Mouse (Mus musculus): ENCODE measurements around the gene Dicer1.

- TF ChIP-seq CTCF (IDR thresholded peaks at IDR 0.05; ENCODE audit: control insufficient read depth, insufficient read depth, insufficient read length) (no peak), MYOG (IDR thresholded peaks at IDR 0.05; ENCODE audit: control insufficient read depth, extremely low read depth, insufficient read length) (no peak), MYOD1 (IDR thresholded peaks at IDR 0.05; ENCODE audit: control insufficient read depth, insufficient read length, low read depth) (no peak), MAX (IDR thresholded peaks at IDR 0.05) (no peak), USF1 (IDR thresholded peaks at IDR 0.05; ENCODE audit: low read depth) (no peak)
These were observed 17.5 kb upstream of the Dicer1 start for GRCm38 (mm10) chr12:104769201-104769785.
